Mouse (Mus musculus): ENCODE data around the gene Arhgap45. TPM values are rescaled to one million over a fixed set of nuclear protein-coding genes. Genes with fewer than 3 reads are reported as not detected.
"Not testable (repeated sequence)": the region's sequence is repeated elsewhere in the genome, so short reads cannot be mapped to it uniquely, and the experiment has no call there.

Arhgap45 gene
- polyA plus RNA-seq, 1 experiment from 2014 or later, result 4.7 TPM

DNA sequence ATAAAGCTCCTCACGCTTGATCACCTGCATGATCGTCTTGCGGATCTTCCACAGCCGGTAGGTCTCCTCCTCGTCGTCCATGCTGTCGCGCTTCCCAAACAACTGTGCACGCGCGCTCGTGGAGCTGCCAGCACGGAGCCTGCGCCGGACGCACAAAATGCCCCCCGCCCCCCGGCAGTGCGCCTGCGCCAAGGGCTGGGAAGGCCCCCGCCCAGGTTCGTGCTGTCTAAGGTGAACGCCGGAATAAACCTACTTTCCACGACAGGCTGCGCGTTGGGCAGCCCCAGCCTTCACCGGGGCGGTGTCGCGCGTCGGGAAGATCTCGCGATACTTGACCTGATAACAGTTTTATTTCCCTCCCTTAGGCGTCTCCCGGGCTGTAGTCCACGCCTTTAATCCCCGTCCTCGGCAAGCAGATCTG, 23.1 kb downstream of the Arhgap45 start, which contains the start of gene Polr2e:
Polr2e (minus strand) TSS at position 237 of the 421 bp plus-strand sequence.
- Histone ChIP-seq H3K4me2 (peak within 1 kb of the TSS; percentile 78), H3K36me3 (peaks cover 31% of the 10 kb centered on the region), H3K9me3 (replicated peaks) (no peaks in the 10 kb centered on the region), H3K27me3 (no peaks in the 10 kb centered on the region), H3K27ac (peak within 1 kb of the TSS; percentile 53), H3K4me1 (replicated peaks) (peaks cover 17% of the 10 kb centered on the region), H3K9ac (peak within 1 kb of the TSS; percentile 83), H3K4me3 (peak within 1 kb of the TSS; percentile 66)
- peak; percentile 98 for ATAC-seq (replicated peaks; ENCODE audit: insufficient number of reproducible peaks, insufficient read depth, low FRiP score, low read depth)
- under 1% methylated on average over 40 of the region's 40 CpGs for WGBS

DNA sequence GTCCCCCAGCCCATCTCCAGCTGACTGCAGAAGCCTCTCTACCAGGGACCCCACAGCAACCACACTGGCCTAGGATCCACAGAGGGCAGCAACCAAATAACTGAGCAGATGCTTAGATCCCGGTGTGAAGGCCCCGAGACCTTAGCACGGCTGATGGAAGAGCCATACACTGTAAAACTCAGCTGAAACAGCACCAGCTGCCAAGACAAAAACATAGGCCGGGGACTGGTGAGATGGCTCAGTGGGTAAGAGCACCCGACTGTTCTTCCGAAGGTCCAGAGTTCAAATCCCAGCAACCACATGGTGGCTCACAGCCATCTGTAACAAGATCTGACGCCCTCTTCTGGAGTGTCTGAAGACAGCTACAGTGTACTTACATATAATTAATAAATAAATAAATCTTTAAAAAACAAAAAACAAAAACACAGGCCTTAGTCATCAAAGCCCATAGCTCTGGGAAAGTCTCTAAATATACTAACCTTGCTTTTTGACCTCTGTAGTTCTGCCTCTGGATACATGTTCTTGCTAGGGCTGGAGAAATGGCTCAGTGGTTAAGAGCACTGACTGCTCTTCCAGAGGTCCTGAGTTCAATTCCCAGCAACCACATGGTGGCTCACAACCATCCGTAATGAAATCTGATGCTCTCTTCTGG, 25.1 kb downstream of the Arhgap45 start:
- H3K9me3 ChIP-seq (replicated peaks); H3K4me2 ChIP-seq; H3K4me3 ChIP-seq; H3K27me3 ChIP-seq; H3K9ac ChIP-seq; ATAC-seq (replicated peaks; ENCODE audit: insufficient number of reproducible peaks, insufficient read depth, low FRiP score, low read depth); H3K27ac ChIP-seq: not testable (repeated sequence)
- Histone ChIP-seq H3K4me1 (replicated peaks) (peaks cover 14% of the 10 kb centered on the region), H3K36me3 (peaks cover 18% of the 10 kb centered on the region)
- WGBS, result 90% methylated on average over 8 of the region's 8 CpGs

DNA sequence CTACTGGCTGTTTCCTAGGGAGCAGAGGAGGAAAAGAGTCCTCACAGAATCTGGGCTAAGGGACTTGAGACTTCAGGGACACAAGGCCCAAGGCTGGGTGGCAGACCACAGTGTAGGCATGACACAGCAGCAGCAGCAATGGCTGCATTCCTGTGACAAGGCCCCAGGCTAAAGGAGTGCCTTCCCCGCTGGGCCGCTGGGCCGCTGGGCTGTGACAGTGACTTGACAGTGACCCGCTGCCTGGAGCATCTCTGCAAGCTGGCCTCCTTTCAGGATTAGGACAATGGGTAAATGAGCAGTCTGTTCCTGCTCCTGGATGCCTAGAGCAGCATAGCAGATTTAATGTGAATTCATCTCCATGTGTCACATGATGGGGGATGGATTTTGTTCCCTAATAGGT, 27.6 kb downstream of the Arhgap45 start:
- no peak overlapping the region for H3K9ac ChIP-seq
- H3K36me3 ChIP-seq, result no peaks in the 10 kb centered on the region
- H3K4me1 ChIP-seq (replicated peaks), result peaks cover 12% of the 10 kb centered on the region
- H3K4me2 ChIP-seq, result no peak overlapping the region
- no peak overlapping the region for H3K27ac ChIP-seq
- 56% methylated on average over 4 of the region's 4 CpGs for WGBS
- no peaks in the 10 kb centered on the region for H3K9me3 ChIP-seq (replicated peaks)
- no peaks in the 10 kb centered on the region for H3K27me3 ChIP-seq
- no peak for ATAC-seq (replicated peaks; ENCODE audit: insufficient number of reproducible peaks, insufficient read depth, low FRiP score, low read depth)
- no peak overlapping the region for H3K4me3 ChIP-seq

DNA sequence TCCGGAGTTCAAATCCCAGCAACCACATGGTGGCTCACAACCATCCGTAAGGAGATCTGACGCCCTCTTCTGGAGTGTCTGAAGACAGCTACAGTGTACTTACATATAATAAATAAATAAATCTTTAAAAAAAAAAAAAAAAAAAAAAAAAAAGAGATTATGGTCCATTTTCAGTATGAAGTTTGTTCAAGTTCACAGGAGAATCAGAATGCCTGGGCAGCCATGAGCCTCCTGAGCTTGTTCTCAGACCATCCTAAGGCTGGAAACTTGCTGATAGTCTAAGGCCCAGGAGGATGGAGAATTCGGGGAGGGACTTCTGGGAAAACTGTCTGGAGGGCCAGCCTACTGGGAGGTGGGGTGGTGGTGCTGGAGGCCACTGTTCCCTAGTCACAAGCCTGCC, 28.9 kb downstream of the Arhgap45 start:
- H3K9me3 ChIP-seq (replicated peaks); ATAC-seq (replicated peaks; ENCODE audit: insufficient number of reproducible peaks, insufficient read depth, low FRiP score, low read depth); H3K27me3 ChIP-seq; H3K27ac ChIP-seq; H3K36me3 ChIP-seq; H3K9ac ChIP-seq; H3K4me3 ChIP-seq; H3K4me2 ChIP-seq: not testable (repeated sequence)
- WGBS, result 79% methylated on average over 4 of the region's 4 CpGs
- peaks cover 16% of the 10 kb centered on the region for H3K4me1 ChIP-seq (replicated peaks)

DNA sequence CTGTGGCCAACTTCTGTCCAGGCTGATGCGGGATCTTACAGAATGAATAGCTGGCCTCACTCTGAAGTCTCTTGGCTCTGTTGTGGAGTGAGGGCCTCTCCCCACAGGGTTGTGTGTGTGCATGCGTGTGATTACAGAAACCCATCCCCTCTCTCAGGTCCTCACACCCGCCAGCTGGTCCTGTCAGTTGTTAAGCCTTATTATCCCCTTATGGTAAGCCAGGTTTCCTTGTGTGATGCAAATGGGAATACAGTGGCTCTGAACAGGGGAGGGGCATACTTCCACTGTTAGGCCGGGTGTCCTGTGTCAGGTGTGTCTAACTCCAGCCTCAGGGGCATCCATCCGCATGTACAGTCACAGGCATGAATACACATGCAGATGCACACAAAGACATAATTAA, 29.3 kb downstream of the Arhgap45 start:
- WGBS, result 85% methylated on average over 5 of the region's 5 CpGs

DNA sequence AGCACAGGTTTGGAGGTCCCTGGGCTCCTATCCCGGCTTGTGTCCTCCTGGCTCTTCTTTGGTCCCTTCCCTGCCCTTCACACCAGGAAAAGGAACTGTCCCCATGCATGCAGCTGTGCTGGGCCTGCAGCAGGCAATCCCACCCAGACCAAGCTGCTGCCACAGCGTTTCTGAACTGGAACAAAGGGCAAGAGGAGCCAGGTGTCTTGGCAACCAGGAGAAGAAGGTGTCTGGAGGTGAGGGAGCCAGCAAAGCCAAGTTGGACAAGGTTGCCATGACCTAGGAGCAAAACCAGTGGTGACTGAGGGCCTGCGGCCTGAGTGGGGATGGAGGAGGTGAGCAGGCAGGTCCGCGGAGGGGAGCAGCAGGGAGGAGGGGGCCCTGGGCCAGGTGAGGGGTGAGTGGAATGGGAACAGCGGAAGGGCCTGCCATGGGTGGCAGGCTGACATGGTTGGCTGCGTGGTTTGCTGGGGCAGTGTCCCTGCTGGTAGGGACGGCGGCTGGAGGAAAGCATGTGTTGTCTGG, 30.6 kb downstream of the Arhgap45 start, which contains the start of gene Gpx4:
Gpx4 (plus strand) TSS at position 126 of the 525 bp plus-strand sequence.
- no peaks in the 10 kb centered on the region for H3K36me3 ChIP-seq
- no peak within 1 kb of the TSS for H3K4me3 ChIP-seq
- no peak within 1 kb of the TSS for H3K4me2 ChIP-seq
- H3K9ac ChIP-seq, result no peak within 1 kb of the TSS
- no peak for ATAC-seq (replicated peaks; ENCODE audit: insufficient number of reproducible peaks, insufficient read depth, low FRiP score, low read depth)
- H3K9me3 ChIP-seq (replicated peaks), result no peaks in the 10 kb centered on the region
- H3K4me1 ChIP-seq (replicated peaks), result peaks cover 29% of the 10 kb centered on the region
- H3K27ac ChIP-seq, result no peak within 1 kb of the TSS
- WGBS, result 63% methylated on average over 9 of the region's 9 CpGs
- H3K27me3 ChIP-seq, result no peaks in the 10 kb centered on the region

More for the DNA sequence above, 29.3 kb downstream of the Arhgap45 start:
- no peak overlapping the region for H3K27ac ChIP-seq
- peaks cover 18% of the 10 kb centered on the region for H3K4me1 ChIP-seq (replicated peaks)
- H3K9ac ChIP-seq, result no peak overlapping the region
- no peaks in the 10 kb centered on the region for H3K27me3 ChIP-seq
- ATAC-seq (replicated peaks; ENCODE audit: insufficient number of reproducible peaks, insufficient read depth, low FRiP score, low read depth), result no peak
- H3K9me3 ChIP-seq (replicated peaks), result no peaks in the 10 kb centered on the region
- H3K4me2 ChIP-seq, result no peak overlapping the region
- no peak overlapping the region for H3K4me3 ChIP-seq
- H3K36me3 ChIP-seq, result no peaks in the 10 kb centered on the region

DNA sequence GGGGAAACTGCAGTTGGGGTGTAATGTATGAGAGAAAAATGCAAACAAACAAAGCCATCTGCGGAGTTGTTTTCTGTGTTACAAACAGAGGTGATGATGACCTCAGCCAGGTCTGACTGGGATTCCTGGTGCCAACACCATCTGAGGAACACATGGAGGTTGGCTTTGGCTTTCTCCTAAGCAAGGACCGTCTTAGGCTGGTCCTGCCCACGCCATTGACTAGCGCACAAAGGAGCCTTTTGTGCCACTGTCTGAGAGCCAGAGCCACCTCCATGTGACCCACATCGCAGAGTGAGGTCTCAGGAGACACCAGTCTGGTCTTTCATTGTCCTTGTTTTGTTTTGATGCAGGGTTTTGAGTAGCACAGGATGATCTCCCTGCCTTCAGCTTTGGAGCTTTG, 31.9 kb downstream of the Arhgap45 start:
- H3K4me1 ChIP-seq (replicated peaks), result peaks cover 40% of the 10 kb centered on the region
- no peak overlapping the region for H3K27ac ChIP-seq
- H3K4me2 ChIP-seq, result no peak overlapping the region
- no peak overlapping the region for H3K4me3 ChIP-seq
- ATAC-seq (replicated peaks; ENCODE audit: insufficient number of reproducible peaks, insufficient read depth, low FRiP score, low read depth), result no peak
- H3K9me3 ChIP-seq (replicated peaks), result no peaks in the 10 kb centered on the region
- no peaks in the 10 kb centered on the region for H3K27me3 ChIP-seq
- no peaks in the 10 kb centered on the region for H3K36me3 ChIP-seq
- no peak overlapping the region for H3K9ac ChIP-seq
- WGBS, result 43% methylated on average over 5 of the region's 5 CpGs

DNA sequence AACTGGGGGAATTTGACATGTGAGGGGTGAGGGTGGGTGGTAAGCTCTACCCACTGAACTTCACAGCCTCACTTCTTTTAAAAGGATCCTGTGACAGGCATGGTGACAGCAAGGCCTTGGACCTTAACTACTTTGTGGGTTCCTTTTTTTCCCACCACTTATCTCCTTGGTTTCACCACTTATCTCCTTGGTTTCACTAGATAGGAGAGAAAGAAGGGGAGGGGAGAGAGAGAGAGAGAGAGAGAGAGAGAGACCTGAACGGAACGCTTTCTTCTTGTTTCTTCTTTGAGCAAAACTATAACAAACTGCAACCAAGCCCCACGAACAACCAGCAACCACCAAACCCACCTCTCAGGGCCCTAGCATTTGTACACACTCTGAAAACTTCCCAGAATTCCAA, 32.4 kb downstream of the Arhgap45 start:
- no peaks in the 10 kb centered on the region for H3K27me3 ChIP-seq
- no peak overlapping the region for H3K4me3 ChIP-seq
- no peak overlapping the region for H3K27ac ChIP-seq
- H3K4me1 ChIP-seq (replicated peaks), result peaks cover 40% of the 10 kb centered on the region
- H3K36me3 ChIP-seq, result no peaks in the 10 kb centered on the region
- H3K9ac ChIP-seq, result no peak overlapping the region
- no peaks in the 10 kb centered on the region for H3K9me3 ChIP-seq (replicated peaks)
- ATAC-seq (replicated peaks; ENCODE audit: insufficient number of reproducible peaks, insufficient read depth, low FRiP score, low read depth), result no peak
- no peak overlapping the region for H3K4me2 ChIP-seq
- WGBS, result 30% methylated on average over 3 of the region's 3 CpGs

DNA sequence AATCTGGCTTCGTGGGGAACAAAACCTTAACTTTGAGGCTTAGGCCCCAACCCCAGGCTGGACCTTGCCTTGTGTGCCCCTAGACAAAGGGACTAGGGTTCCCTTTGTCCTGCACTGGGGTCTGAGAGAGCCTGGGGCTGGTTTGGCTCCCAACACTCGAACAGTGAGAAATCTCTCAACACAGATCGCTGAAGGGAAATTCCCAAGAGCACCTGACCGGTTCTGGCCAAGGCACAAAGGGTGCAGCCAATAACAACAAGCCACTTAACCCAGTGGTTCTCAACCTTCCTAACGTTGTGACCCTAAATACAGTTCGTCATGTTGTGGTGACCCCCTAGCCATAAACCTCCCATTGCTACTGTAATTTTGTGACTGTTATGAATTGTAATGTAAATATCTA, 33.8 kb downstream of the Arhgap45 start:
- H3K36me3 ChIP-seq, result no peaks in the 10 kb centered on the region
- H3K4me3 ChIP-seq, result no peak overlapping the region
- no peaks in the 10 kb centered on the region for H3K27me3 ChIP-seq
- H3K9me3 ChIP-seq (replicated peaks), result no peaks in the 10 kb centered on the region
- H3K27ac ChIP-seq, result peak overlapping the region; percentile 83
- peaks cover 48% of the 10 kb centered on the region for H3K4me1 ChIP-seq (replicated peaks)
- no peak overlapping the region for H3K9ac ChIP-seq
- H3K4me2 ChIP-seq, result no peak overlapping the region
- WGBS, result 39% methylated on average over 6 of the region's 6 CpGs
- ATAC-seq (replicated peaks; ENCODE audit: insufficient number of reproducible peaks, insufficient read depth, low FRiP score, low read depth), result no peak

DNA sequence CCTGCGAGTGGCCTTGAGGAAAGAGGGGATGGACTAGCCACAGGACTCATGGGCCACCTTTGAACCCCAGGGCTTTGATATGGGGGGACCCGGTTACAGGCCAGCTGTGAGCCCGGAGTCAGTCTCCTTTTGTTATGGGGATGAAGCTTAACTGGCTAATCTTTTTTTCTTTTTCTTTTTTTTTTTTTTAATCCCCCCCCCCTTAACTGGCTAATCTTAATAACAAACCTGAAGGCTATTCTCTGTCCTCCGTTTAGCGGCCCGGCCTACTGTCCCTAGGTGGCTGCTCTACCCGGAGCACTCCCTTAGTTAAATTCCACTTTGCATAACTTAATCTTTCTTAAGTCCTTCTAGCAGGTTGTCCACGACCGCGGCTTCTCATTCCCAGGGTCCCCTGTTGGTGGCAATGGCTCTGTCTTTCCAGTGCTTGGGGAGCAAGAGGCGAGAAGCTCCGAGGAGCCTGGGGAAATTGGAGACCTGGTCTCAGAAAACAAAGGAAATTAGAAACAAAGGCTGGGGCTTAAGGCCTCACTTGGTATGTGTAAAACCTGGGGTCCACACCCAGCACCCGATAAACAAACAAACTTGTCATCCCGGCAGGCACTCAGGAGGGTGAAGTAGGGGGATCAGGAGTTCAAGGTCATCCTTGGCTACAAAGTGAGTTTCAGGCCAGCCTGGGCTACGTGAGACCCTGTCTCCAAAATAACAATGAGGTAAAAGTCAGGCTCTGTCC, 34.6 kb downstream of the Arhgap45 start:
- 46% methylated on average over 15 of the region's 15 CpGs for WGBS
- Histone ChIP-seq H3K4me1 (replicated peaks) (peaks cover 56% of the 10 kb centered on the region), H3K27ac (peak overlapping the region; percentile 83), H3K9me3 (replicated peaks) (no peaks in the 10 kb centered on the region), H3K27me3 (no peaks in the 10 kb centered on the region), H3K4me3 (no peak overlapping the region), H3K36me3 (peaks cover 7% of the 10 kb centered on the region; the same call in 1 of the 2 replicates), H3K4me2 (no peak overlapping the region), H3K9ac (no peak overlapping the region)
- no peak for ATAC-seq (replicated peaks; ENCODE audit: insufficient number of reproducible peaks, insufficient read depth, low FRiP score, low read depth)

DNA sequence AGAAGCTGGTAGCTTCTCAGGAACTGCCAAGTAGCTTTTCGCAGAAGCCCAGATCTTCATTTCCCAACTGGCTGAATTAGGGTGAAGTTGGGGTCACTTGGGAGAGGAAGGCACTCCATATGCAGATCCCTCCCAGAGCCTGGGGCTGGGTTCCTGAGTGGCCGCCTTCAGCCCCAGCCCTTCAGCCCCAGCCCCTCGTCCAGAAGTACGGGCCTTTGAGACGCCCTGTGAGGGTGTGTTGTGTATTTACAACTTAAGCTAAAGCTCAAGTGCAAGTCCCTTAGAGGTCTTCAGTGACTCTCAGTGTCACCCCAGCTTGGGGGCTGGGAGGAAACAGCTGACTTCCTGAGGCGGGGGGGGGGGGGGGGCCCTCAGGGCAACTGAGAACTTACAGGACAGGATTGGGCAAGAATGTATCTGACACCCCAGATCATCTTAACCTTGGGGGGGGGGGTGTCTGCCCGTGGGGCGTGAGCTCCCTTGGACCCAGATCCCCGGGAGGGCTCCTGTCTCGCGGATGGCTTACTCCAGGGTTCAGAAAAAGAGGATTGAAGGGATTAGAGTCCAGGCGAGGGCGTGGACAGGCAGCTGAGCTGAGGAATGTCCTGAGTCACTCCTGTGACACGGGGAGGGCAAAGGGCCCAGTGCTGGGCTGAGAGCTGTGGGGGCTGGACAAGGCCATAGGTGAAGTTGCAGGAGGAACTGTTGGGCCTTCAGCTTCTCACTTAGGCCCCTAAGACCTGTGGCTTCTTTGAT, 35.3 kb downstream of the Arhgap45 start:
- Histone ChIP-seq H3K4me2 (peak overlapping the region; percentile 6; the same call in 1 of the 2 replicates), H3K36me3 (peaks cover 12% of the 10 kb centered on the region), H3K27ac (peak overlapping the region; percentile 83), H3K4me1 (replicated peaks) (peaks cover 59% of the 10 kb centered on the region), H3K9ac (peak overlapping the region; percentile 34; the same call in 1 of the 2 replicates), H3K9me3 (replicated peaks) (no peaks in the 10 kb centered on the region), H3K27me3 (no peaks in the 10 kb centered on the region), H3K4me3 (no peak overlapping the region)
- WGBS, result 25% methylated on average over 14 of the region's 14 CpGs
- no peak for ATAC-seq (replicated peaks; ENCODE audit: insufficient number of reproducible peaks, insufficient read depth, low FRiP score, low read depth)
